Comparison of ENCODE assay signal across 11 mouse cellular contexts in genomic region chr4:142065835-142066234, GRCm38 (mm10). TPM values are rescaled to one million over a fixed set of nuclear protein-coding genes. Genes with fewer than 3 reads are reported as not detected.
DNase-seq lines count a peak whose midpoint lies in the region; ATAC-seq lines count a peak whose summit lies in the region.
"Had no signal": no experiment of that assay in that cellular context is flagged by ENCODE, and none has a peak within 500 bp of the region (broad histone marks: within the 10 kb centered on the region; RNA-seq: fewer than 3 reads in every experiment).

No protein-coding gene starts in this region.

- H3K27ac ChIP-seq in lung, embryonic 16.5 days (ENCODE audit: low read length) = peak overlapping the region; percentile 85
- H3K27ac ChIP-seq in limb, embryonic 10.5 days = peak overlapping the region; percentile 10; the same call in 1 of the 2 replicates
- peak overlapping the region; percentile 64; the same call in 1 of the 2 replicates for H3K27ac ChIP-seq in stomach, embryonic 14.5 days (ENCODE audit: low read length)
- no peak overlapping the region for H3K27ac ChIP-seq in hindbrain, embryonic 16.5 days (ENCODE audit: low read depth, low read length)
- H3K27ac ChIP-seq: hindbrain, embryonic 14.5 days; limb, embryonic 12.5 days had no signal

- no peaks in the 10 kb centered on the region for H3K36me3 ChIP-seq in lung, embryonic 16.5 days (ENCODE audit: control insufficient read depth, insufficient read depth, low read length)
- H3K36me3 ChIP-seq in limb, embryonic 10.5 days = no peaks in the 10 kb centered on the region
- no peaks in the 10 kb centered on the region for H3K36me3 ChIP-seq in stomach, embryonic 14.5 days (ENCODE audit: control insufficient read depth, insufficient read depth, low read length)
- H3K36me3 ChIP-seq in hindbrain, embryonic 16.5 days (ENCODE audit: control insufficient read depth, insufficient read depth, low read length) = no peaks in the 10 kb centered on the region
- H3K36me3 ChIP-seq: limb, embryonic 12.5 days had no signal

- H3K4me3 ChIP-seq in lung, embryonic 16.5 days (ENCODE audit: low read length) = no peak overlapping the region
- no peak overlapping the region for H3K4me3 ChIP-seq in limb, embryonic 10.5 days
- H3K4me3 ChIP-seq in stomach, embryonic 14.5 days (ENCODE audit: low read depth, low read length) = no peak overlapping the region
- H3K4me3 ChIP-seq in hindbrain, embryonic 16.5 days (ENCODE audit: low read length) = no peak overlapping the region
- H3K4me3 ChIP-seq: erythroblast, embryonic 14.5 days; limb, embryonic 12.5 days had no signal

- H3K4me1 ChIP-seq in lung, embryonic 16.5 days (replicated peaks; ENCODE audit: control insufficient read depth, insufficient read depth, low read length) = peaks cover 34% of the 10 kb centered on the region
- H3K4me1 ChIP-seq in limb, embryonic 10.5 days = peaks cover 83% of the 10 kb centered on the region
- H3K4me1 ChIP-seq in stomach, embryonic 14.5 days (ENCODE audit: control insufficient read depth, insufficient read depth, low read length) = peaks cover 39% of the 10 kb centered on the region
- peaks cover 9% of the 10 kb centered on the region for H3K4me1 ChIP-seq in hindbrain, embryonic 16.5 days (ENCODE audit: control insufficient read depth, insufficient read depth, low read depth, low read length)

- WGBS in lung, embryonic 16.5 days = 41% methylated on average over 6 of the region's 6 CpGs
- WGBS in limb, embryonic 10.5 days = 78% methylated on average over 6 of the region's 6 CpGs
- WGBS in stomach, embryonic 14.5 days = 34% methylated on average over 6 of the region's 6 CpGs
- WGBS in hindbrain, embryonic 16.5 days = 73% methylated on average over 6 of the region's 6 CpGs

- H3K4me2 ChIP-seq in lung, embryonic 16.5 days (ENCODE audit: low read depth, low read length) = peak overlapping the region; percentile 15; the same call in 1 of the 2 replicates
- no peak overlapping the region for H3K4me2 ChIP-seq in stomach, embryonic 14.5 days (replicated peaks; ENCODE audit: low read depth, low read length)
- no peak overlapping the region for H3K4me2 ChIP-seq in hindbrain, embryonic 16.5 days (ENCODE audit: low read length)
- H3K4me2 ChIP-seq: hindbrain, embryonic 14.5 days; limb, embryonic 12.5 days had no signal

- peak; percentile 44 for DNase-seq in cerebellum, adult 9-11 months
- DNase-seq in cerebellum, adult 11 months = no peak
- DNase-seq in lung, postnatal 25 days (ENCODE audit: low spot score) = no peak
- no peak for DNase-seq in limb, embryonic 10.5 days (ENCODE audit: low spot score)
- no peak for DNase-seq in adrenal gland, adult 18-20 months (ENCODE audit: low spot score in 2 of 2)

- ATAC-seq in lung, embryonic 16.5 days (ENCODE audit: low read depth) = peak; percentile 85
- peak; percentile 43 for ATAC-seq in stomach, embryonic 14.5 days (ENCODE audit: insufficient number of reproducible peaks, insufficient read depth, low FRiP score, low read depth)
- ATAC-seq in hindbrain, embryonic 16.5 days = no peak

- no peaks in the 10 kb centered on the region for H3K9me3 ChIP-seq in lung, embryonic 16.5 days (ENCODE audit: control insufficient read depth, low read length)
- no peaks in the 10 kb centered on the region for H3K9me3 ChIP-seq in limb, embryonic 10.5 days (replicated peaks)
- no peaks in the 10 kb centered on the region for H3K9me3 ChIP-seq in stomach, embryonic 14.5 days (ENCODE audit: control insufficient read depth, low read depth, low read length)
- no peaks in the 10 kb centered on the region for H3K9me3 ChIP-seq in hindbrain, embryonic 16.5 days (ENCODE audit: control insufficient read depth, low read length)
- H3K9me3 ChIP-seq: limb, embryonic 12.5 days had no signal

- H3K27me3 ChIP-seq in lung, embryonic 16.5 days (ENCODE audit: control insufficient read depth, insufficient read depth, low read depth, low read length) = no peaks in the 10 kb centered on the region
- H3K27me3 ChIP-seq in limb, embryonic 10.5 days (ENCODE audit: low read depth, poor library complexity, severe bottlenecking) = peaks cover 21% of the 10 kb centered on the region
- H3K27me3 ChIP-seq in stomach, embryonic 14.5 days (ENCODE audit: control insufficient read depth, insufficient read depth, low read length) = no peaks in the 10 kb centered on the region
- peaks cover 4% of the 10 kb centered on the region; the same call in 1 of the 2 replicates for H3K27me3 ChIP-seq in hindbrain, embryonic 16.5 days (replicated peaks; ENCODE audit: control insufficient read depth, insufficient read depth, low read length)

- no peak overlapping the region for H3K9ac ChIP-seq in lung, embryonic 16.5 days (ENCODE audit: low read length)
- H3K9ac ChIP-seq in stomach, embryonic 14.5 days (replicated peaks; ENCODE audit: low read depth, low read length) = no peak overlapping the region
- H3K9ac ChIP-seq in hindbrain, embryonic 16.5 days (ENCODE audit: low read depth, low read length) = no peak overlapping the region
- H3K9ac ChIP-seq: hindbrain, embryonic 14.5 days; limb, embryonic 12.5 days had no signal

RNA-seq across cellular contexts. Expression of gene Tmem51, which starts 18.3 kb away (rescaled TPM):
- 25.7 and 26.0 TPM in 2 replicates for polyA plus RNA-seq in lung, embryonic 16.5 days (2015; fragmentation: Nextera tagmentation; extraction: Ambion mirVana)
- 7.0 and 10.8 TPM in 2 replicates for polyA plus RNA-seq in limb, embryonic 10.5 days (2016; fragmentation: Nextera tagmentation; extraction: Ambion mirVana)
- polyA plus RNA-seq in stomach, embryonic 14.5 days (2014; fragmentation: Nextera tagmentation; extraction: Ambion mirVana) = 43.2 and 48.5 TPM in 2 replicates
- total RNA-seq in adrenal gland, adult 18-20 months (2021) = 1 to 10 TPM; 3.5 to 4.4 TPM
- 8.2 and 8.6 TPM in 2 replicates for polyA plus RNA-seq in hindbrain, embryonic 16.5 days (2015; fragmentation: Nextera tagmentation; extraction: Ambion mirVana)

RNA-seq across cellular contexts. Expression of gene Fhad1, which starts 51.0 kb away (rescaled TPM):
- 3.2 and 3.3 TPM in 2 replicates for polyA plus RNA-seq in lung, embryonic 16.5 days (2015; fragmentation: Nextera tagmentation; extraction: Ambion mirVana)
- 0.19 and 0.24 TPM in 2 replicates for polyA plus RNA-seq in limb, embryonic 10.5 days (2016; fragmentation: Nextera tagmentation; extraction: Ambion mirVana)
- 0.78 and 2.5 TPM in 2 replicates for polyA plus RNA-seq in stomach, embryonic 14.5 days (2014; fragmentation: Nextera tagmentation; extraction: Ambion mirVana)
- under 1 TPM; 0.60 to 0.70 TPM for total RNA-seq in adrenal gland, adult 18-20 months (2021)
- polyA plus RNA-seq in hindbrain, embryonic 16.5 days (2015; fragmentation: Nextera tagmentation; extraction: Ambion mirVana) = 6.3 and 6.5 TPM in 2 replicates
- polyA plus RNA-seq: erythroblast, embryonic 14.5 days had no signal
